Mouse (Mus musculus) heart, embryonic 16.5 days (tissue): ENCODE results near the gene Inpp5a. TPM values are rescaled to one million over a fixed set of nuclear protein-coding genes. Genes with fewer than 3 reads are reported as not detected.

Experiments
- ATAC-seq: fragments of 200-750 bp; cut with Nextera tagmentation; replicated peaks from 2 replicates; pipeline ENCODE4 v1.8.0; 2017; ENCODE audit warnings: moderate number of reproducible peaks; ENCODE audit not compliant: insufficient read depth, low FRiP score; ENCODE audit errors: extremely low read depth
- H3K27ac ChIP-seq: fragments of 300-500 bp; sonication (generic); 2 replicates; pipeline ENCODE4 v1.5.1; 2014; ENCODE audit warnings: mild to moderate bottlenecking, low read length, control low read depth, moderate library complexity
- H3K27me3 ChIP-seq: fragments of 300-500 bp; sonication (generic); 2 replicates; pipeline ENCODE4 v1.6.1; 2014; ENCODE audit warnings: low read length, mixed read lengths; ENCODE audit not compliant: control insufficient read depth, insufficient read depth
- H3K36me3 ChIP-seq: fragments of 300-500 bp; sonication (generic); 2 replicates; pipeline ENCODE4 v1.6.1; 2014; ENCODE audit not compliant: control insufficient read depth, insufficient read depth
- H3K4me1 ChIP-seq: fragments of 300-500 bp; sonication (generic); 2 replicates; pipeline ENCODE4 v1.6.1; 2014; ENCODE audit warnings: low read length, mixed read lengths; ENCODE audit not compliant: control insufficient read depth, insufficient read depth
- H3K4me2 ChIP-seq: fragments of 300-500 bp; sonication (generic); 2 replicates; pipeline ENCODE4 v1.6.1; 2014; ENCODE audit warnings: low read depth, mild to moderate bottlenecking, control low read depth, low read length
- H3K4me3 ChIP-seq: fragments of 300-500 bp; sonication (generic); 2 replicates; pipeline ENCODE4 v1.5.1; 2014; ENCODE audit warnings: mild to moderate bottlenecking, control low read depth, low read length
- H3K9ac ChIP-seq: fragments of 300-500 bp; sonication (generic); 2 replicates; pipeline ENCODE4 v1.6.1; 2014; ENCODE audit warnings: low read length, control low read depth
- H3K9me3 ChIP-seq: fragments of 300-500 bp; sonication (generic); replicated peaks from 2 replicates; pipeline ENCODE4 v1.6.1; 2016; ENCODE audit warnings: low read length; ENCODE audit not compliant: control insufficient read depth
- WGBS: fragments of 180-500 bp; shearing (Covaris S2); extraction: QIAGEN DNeasy Blood & Tissue Kit; methylation state at CpG from one replicate; pipeline ENCODE4 v1.1.7; 2014; 5-methylcytosine and 5-hydroxymethylcytosine counted together
- polyA plus RNA-seq: library from polyadenylated mRNA; unstranded; fragments of >200 nt; fragmentation: Nextera tagmentation; extraction: Ambion mirVana; gene quantifications from 2 replicates; pipeline ENCODE4 v1.2.1, GENCODE M21; 2015

Inpp5a gene
- polyA plus RNA-seq, 1 experiment from 2014 or later, result 47.4 TPM

GRCm38 (mm10) chr7:139536331-139536730, 147.4 kb downstream of the Inpp5a start:
- Histone ChIP-seq H3K27ac (no peak overlapping the region), H3K36me3 (peaks cover 16% of the 10 kb centered on the region; the same call in 1 of the 2 replicates), H3K4me1 (peaks cover 5% of the 10 kb centered on the region; the same call in 1 of the 2 replicates), H3K9ac (no peak overlapping the region), H3K4me2 (no peak overlapping the region), H3K27me3 (no peaks in the 10 kb centered on the region), H3K9me3 (no peaks in the 10 kb centered on the region), H3K4me3 (no peak overlapping the region)
- no peak for ATAC-seq
- WGBS, result 70% methylated on average over 5 of the region's 5 CpGs

- WGBS, result 93% methylated on average over 2 of the region's 2 CpGs
- no peak overlapping the region for H3K9ac ChIP-seq
- ATAC-seq, result no peak
- no peak overlapping the region for H3K4me3 ChIP-seq
- no peaks in the 10 kb centered on the region for H3K9me3 ChIP-seq
- H3K4me2 ChIP-seq, result no peak overlapping the region
- no peaks in the 10 kb centered on the region for H3K27me3 ChIP-seq
- peaks cover 16% of the 10 kb centered on the region; the same call in 1 of the 2 replicates for H3K36me3 ChIP-seq
- H3K27ac ChIP-seq, result no peak overlapping the region
- peaks cover 5% of the 10 kb centered on the region; the same call in 1 of the 2 replicates for H3K4me1 ChIP-seq
These were observed 147.9 kb downstream of the Inpp5a start for GRCm38 (mm10) chr7:139536831-139537230.

GRCm38 (mm10) chr7:139537831-139538230, 148.9 kb downstream of the Inpp5a start:
- Histone ChIP-seq H3K9me3 (no peaks in the 10 kb centered on the region), H3K4me3 (no peak overlapping the region), H3K36me3 (peaks cover 16% of the 10 kb centered on the region; the same call in 1 of the 2 replicates), H3K27ac (no peak overlapping the region), H3K4me2 (no peak overlapping the region), H3K27me3 (no peaks in the 10 kb centered on the region), H3K4me1 (peaks cover 5% of the 10 kb centered on the region; the same call in 1 of the 2 replicates), H3K9ac (no peak overlapping the region)
- ATAC-seq, result no peak
- WGBS, result 89% methylated on average over 9 of the region's 9 CpGs

- no peak for ATAC-seq
- no peak overlapping the region for H3K4me3 ChIP-seq
- peaks cover 5% of the 10 kb centered on the region; the same call in 1 of the 2 replicates for H3K4me1 ChIP-seq
- H3K27ac ChIP-seq, result no peak overlapping the region
- H3K27me3 ChIP-seq, result no peaks in the 10 kb centered on the region
- H3K36me3 ChIP-seq, result peaks cover 21% of the 10 kb centered on the region
- H3K9ac ChIP-seq, result no peak overlapping the region
- WGBS, result 73% methylated on average over 2 of the region's 2 CpGs
- no peak overlapping the region for H3K4me2 ChIP-seq
- H3K9me3 ChIP-seq, result no peaks in the 10 kb centered on the region
These were observed 149.6 kb downstream of the Inpp5a start for GRCm38 (mm10) chr7:139538541-139538940.

GRCm38 (mm10) chr7:139540601-139541000, 151.7 kb downstream of the Inpp5a start:
- 55% methylated on average over 1 of the region's 1 CpGs for WGBS
- Histone ChIP-seq H3K9me3 (no peaks in the 10 kb centered on the region), H3K27me3 (no peaks in the 10 kb centered on the region), H3K36me3 (peaks cover 21% of the 10 kb centered on the region), H3K4me2 (no peak overlapping the region), H3K27ac (no peak overlapping the region), H3K4me3 (no peak overlapping the region), H3K4me1 (peaks cover 8% of the 10 kb centered on the region), H3K9ac (no peak overlapping the region)
- ATAC-seq, result no peak

- Histone ChIP-seq H3K9me3 (no peaks in the 10 kb centered on the region), H3K4me2 (no peak overlapping the region), H3K4me1 (peaks cover 8% of the 10 kb centered on the region), H3K9ac (no peak overlapping the region), H3K36me3 (peaks cover 21% of the 10 kb centered on the region), H3K27me3 (no peaks in the 10 kb centered on the region), H3K4me3 (no peak overlapping the region), H3K27ac (no peak overlapping the region)
- ATAC-seq, result no peak
- WGBS, result 73% methylated on average over 6 of the region's 6 CpGs
These were observed 152.5 kb downstream of the Inpp5a start for GRCm38 (mm10) chr7:139541422-139541821.

- ATAC-seq, result 0 out of 2 replicates have a peak, but pooled peaks have one; percentile 18
- Histone ChIP-seq H3K9ac (no peak overlapping the region), H3K4me2 (no peak overlapping the region), H3K27ac (no peak overlapping the region), H3K36me3 (peaks cover 5% of the 10 kb centered on the region), H3K4me1 (peaks cover 3% of the 10 kb centered on the region), H3K27me3 (no peaks in the 10 kb centered on the region), H3K4me3 (no peak overlapping the region), H3K9me3 (no peaks in the 10 kb centered on the region)
- WGBS, result 73% methylated on average over 12 of the region's 12 CpGs
These were observed 156.1 kb downstream of the Inpp5a start for GRCm38 (mm10) chr7:139544706-139545625.

- Histone ChIP-seq H3K9me3 (no peaks in the 10 kb centered on the region), H3K9ac (no peak overlapping the region), H3K36me3 (peaks cover 5% of the 10 kb centered on the region), H3K27ac (no peak overlapping the region), H3K4me3 (no peak overlapping the region), H3K27me3 (no peaks in the 10 kb centered on the region), H3K4me2 (no peak overlapping the region), H3K4me1 (peaks cover 3% of the 10 kb centered on the region)
- WGBS, result 81% methylated on average over 2 of the region's 2 CpGs
- ATAC-seq, result no peak
These were observed 158.4 kb downstream of the Inpp5a start for GRCm38 (mm10) chr7:139547325-139547724.

- ATAC-seq, result no peak
These were observed 161.3 kb downstream of the Inpp5a start for GRCm38 (mm10) chr7:139550086-139550783.

More at GRCm38 (mm10) chr7:139550086-139550783, 161.3 kb downstream of the Inpp5a start:
- WGBS, result 76% methylated on average over 3 of the region's 3 CpGs
- Histone ChIP-seq H3K27me3 (no peaks in the 10 kb centered on the region), H3K4me1 (no peaks in the 10 kb centered on the region; the same call in 1 of the 2 replicates), H3K9ac (no peak overlapping the region), H3K36me3 (no peaks in the 10 kb centered on the region), H3K4me2 (no peak overlapping the region), H3K9me3 (no peaks in the 10 kb centered on the region), H3K27ac (no peak overlapping the region), H3K4me3 (no peak overlapping the region)
